Comparison of ENCODE assay signal across 22 mouse cellular contexts in the genomic region with DNA sequence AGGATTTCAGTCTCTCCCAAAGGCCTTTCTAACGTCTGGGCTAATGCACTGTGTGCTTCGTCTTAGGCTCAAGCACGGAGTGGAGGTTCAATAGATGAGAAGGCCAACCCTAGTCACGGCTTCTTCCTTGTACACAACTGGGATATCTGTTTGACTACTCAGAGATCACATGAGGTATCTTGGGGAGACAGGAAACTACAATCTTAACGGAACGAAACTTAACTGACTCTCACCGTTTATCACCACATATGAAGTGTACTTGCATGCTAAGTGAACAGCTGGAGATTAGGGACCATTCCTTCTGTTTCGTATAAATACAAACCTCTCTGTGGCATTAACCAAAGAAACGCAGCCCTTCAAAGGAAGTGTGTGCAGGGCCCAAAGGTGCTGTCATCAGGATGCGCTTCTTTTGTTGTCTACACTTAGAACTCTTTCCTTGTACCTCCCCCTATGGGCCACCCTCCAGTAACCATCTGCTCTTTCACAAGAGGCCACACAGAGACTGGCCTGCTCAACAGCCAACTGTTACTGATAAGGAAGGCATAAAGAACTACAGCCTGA. TPM values are rescaled to one million over a fixed set of nuclear protein-coding genes. Genes with fewer than 3 reads are reported as not detected.
DNase-seq lines count a peak whose midpoint lies in the region; ATAC-seq and TF ChIP-seq lines count a peak whose summit lies in the region.
"Had no signal": no experiment of that assay in that cellular context is flagged by ENCODE, and none has a peak within 500 bp of the region (broad histone marks: within the 10 kb centered on the region; RNA-seq: fewer than 3 reads in every experiment).

No protein-coding gene starts in this region.

- DNase-seq in cerebellum, postnatal 10 days: peak; percentile 17 to 45
- DNase-seq in cerebellum, postnatal 36 days: no peak
- DNase-seq in hindbrain, postnatal 0 days (ENCODE audit: low spot score): peak; percentile 4
- DNase-seq in hindbrain, embryonic 14.5 days (ENCODE audit: low spot score): no peak
- DNase-seq in 416B (ENCODE audit: low read depth): peak; percentile 71
- DNase-seq in liver, embryonic 11.5 days (ENCODE audit: low spot score): no peak
- DNase-seq in left cerebral cortex, postnatal 10 days (ENCODE audit: extremely low spot score in 1 of 2, low spot score in 2 of 2): no peak
- DNase-seq: adrenal gland, postnatal 25 days; cerebellum, adult 2 months; forebrain, postnatal 0 days; kidney, adult 18-20 months; kidney, postnatal 25 days; thymus, postnatal 25 days had no signal

- no peak for ATAC-seq in hindbrain, postnatal 0 days
- ATAC-seq in hindbrain, embryonic 14.5 days (ENCODE audit: low FRiP score): no peak
- peak; percentile 65; the same call in 1 of the 2 replicates for ATAC-seq in liver, embryonic 11.5 days (replicated peaks; ENCODE audit: low FRiP score)
- ATAC-seq in monocyte, adult 5-6 weeks (replicated peaks; ENCODE audit: insufficient number of reproducible peaks, low FRiP score, low TSS enrichment, poor library complexity, severe bottlenecking): no peak
- ATAC-seq: activated CD4-positive, CD25-positive, alpha-beta regulatory T cell, adult 4 months; forebrain, postnatal 0 days had no signal

- no peak overlapping the region for H3K9ac ChIP-seq in hindbrain, postnatal 0 days (replicated peaks; ENCODE audit: low read length)
- H3K9ac ChIP-seq in hindbrain, embryonic 14.5 days: no peak overlapping the region
- no peak overlapping the region for H3K9ac ChIP-seq in liver, embryonic 11.5 days (ENCODE audit: low read depth, low read length)
- H3K9ac ChIP-seq: embryonic facial prominence, embryonic 13.5 days; forebrain, postnatal 0 days; heart, embryonic 15.5 days; hindbrain, embryonic 13.5 days; limb, embryonic 13.5 days; lung, embryonic 15.5 days had no signal

- no peak overlapping the region for H3K4me3 ChIP-seq in hindbrain, postnatal 0 days (ENCODE audit: low read length)
- H3K4me3 ChIP-seq in hindbrain, embryonic 14.5 days (replicated peaks; ENCODE audit: low read length): no peak overlapping the region
- no peak overlapping the region for H3K4me3 ChIP-seq in liver, embryonic 11.5 days (ENCODE audit: low read depth, low read length)
- H3K4me3 ChIP-seq: embryonic facial prominence, embryonic 13.5 days; heart, embryonic 15.5 days; hindbrain, embryonic 13.5 days; left cerebral cortex, adult 2 months; limb, embryonic 13.5 days; lung, embryonic 15.5 days; megakaryocyte, embryonic 14.5 days had no signal

- no peak overlapping the region for H3K27ac ChIP-seq in hindbrain, postnatal 0 days
- no peak overlapping the region for H3K27ac ChIP-seq in hindbrain, embryonic 14.5 days
- no peak overlapping the region for H3K27ac ChIP-seq in liver, embryonic 11.5 days (ENCODE audit: low read depth, low read length)
- H3K27ac ChIP-seq: embryonic facial prominence, embryonic 13.5 days; heart, embryonic 15.5 days; hindbrain, embryonic 13.5 days; left cerebral cortex, adult 2 months; limb, embryonic 13.5 days; lung, embryonic 15.5 days had no signal

- H3K27me3 ChIP-seq in hindbrain, postnatal 0 days (ENCODE audit: insufficient read depth, low read length): no peaks in the 10 kb centered on the region
- no peaks in the 10 kb centered on the region for H3K27me3 ChIP-seq in hindbrain, embryonic 14.5 days (ENCODE audit: control insufficient read depth, insufficient read depth, low read length)
- H3K27me3 ChIP-seq in liver, embryonic 11.5 days (replicated peaks; ENCODE audit: control insufficient read depth, insufficient read depth, low read length): no peaks in the 10 kb centered on the region; the same call in 1 of the 2 replicates
- H3K27me3 ChIP-seq: embryonic facial prominence, embryonic 13.5 days; heart, embryonic 15.5 days; hindbrain, embryonic 13.5 days; limb, embryonic 13.5 days; lung, embryonic 15.5 days had no signal

- TF ChIP-seq CTCF in hindbrain, postnatal 0 days (IDR thresholded peaks at IDR 0.05; ENCODE audit: low read depth): no peak

- WGBS in hindbrain, postnatal 0 days: 51% methylated on average over 10 of the region's 10 CpGs
- WGBS in hindbrain, embryonic 14.5 days: 52% methylated on average over 10 of the region's 10 CpGs
- WGBS in liver, embryonic 11.5 days: 41% methylated on average over 10 of the region's 10 CpGs

- no peaks in the 10 kb centered on the region for H3K36me3 ChIP-seq in hindbrain, postnatal 0 days (ENCODE audit: insufficient read depth, low read length)
- no peaks in the 10 kb centered on the region for H3K36me3 ChIP-seq in hindbrain, embryonic 14.5 days (replicated peaks; ENCODE audit: control insufficient read depth, insufficient read depth)
- H3K36me3 ChIP-seq in liver, embryonic 11.5 days (ENCODE audit: control insufficient read depth, insufficient read depth, low read length): no peaks in the 10 kb centered on the region
- H3K36me3 ChIP-seq: embryonic facial prominence, embryonic 13.5 days; heart, embryonic 15.5 days; hindbrain, embryonic 13.5 days; limb, embryonic 13.5 days; lung, embryonic 15.5 days had no signal

- intact Hi-C loops in left cerebral cortex, postnatal 10 days (cut with DNase I): no loop called here

- H3K4me2 ChIP-seq in hindbrain, postnatal 0 days (ENCODE audit: low read depth, low read length): no peak overlapping the region
- H3K4me2 ChIP-seq in hindbrain, embryonic 14.5 days (replicated peaks): no peak overlapping the region
- no peak overlapping the region for H3K4me2 ChIP-seq in liver, embryonic 11.5 days
- H3K4me2 ChIP-seq: embryonic facial prominence, embryonic 13.5 days; heart, embryonic 15.5 days; hindbrain, embryonic 13.5 days; limb, embryonic 13.5 days; lung, embryonic 15.5 days had no signal

- no peaks in the 10 kb centered on the region for H3K9me3 ChIP-seq in hindbrain, postnatal 0 days (ENCODE audit: low read length)
- no peaks in the 10 kb centered on the region for H3K9me3 ChIP-seq in hindbrain, embryonic 14.5 days (ENCODE audit: control insufficient read depth, low read length)
- no peaks in the 10 kb centered on the region for H3K9me3 ChIP-seq in liver, embryonic 11.5 days (ENCODE audit: control insufficient read depth, low read length)
- H3K9me3 ChIP-seq: embryonic facial prominence, embryonic 13.5 days; heart, embryonic 15.5 days; hindbrain, embryonic 13.5 days; limb, embryonic 13.5 days; lung, embryonic 15.5 days; megakaryocyte, embryonic 14.5 days had no signal

- H3K4me1 ChIP-seq in hindbrain, postnatal 0 days (ENCODE audit: insufficient read depth, low read length): no peaks in the 10 kb centered on the region
- H3K4me1 ChIP-seq in hindbrain, embryonic 14.5 days (replicated peaks; ENCODE audit: control insufficient read depth, insufficient read depth, low read length): no peaks in the 10 kb centered on the region
- no peaks in the 10 kb centered on the region for H3K4me1 ChIP-seq in liver, embryonic 11.5 days (replicated peaks; ENCODE audit: control insufficient read depth, insufficient read depth, low read length)
- H3K4me1 ChIP-seq: embryonic facial prominence, embryonic 13.5 days; hindbrain, embryonic 13.5 days; limb, embryonic 13.5 days; lung, embryonic 15.5 days had no signal

RNA-seq across cellular contexts. Expression of gene Cdkn2b, which starts 55.8 kb away (rescaled TPM):
- total RNA-seq in hindbrain, postnatal 0 days (2014; rRNA removed): 3.4 and 5.7 TPM in 2 replicates
- 2.3 TPM in 2 replicates for polyA plus RNA-seq in hindbrain, postnatal 0 days (2015; fragmentation: Nextera tagmentation; extraction: Ambion mirVana)
- polyA plus RNA-seq in hindbrain, embryonic 14.5 days (2014; fragmentation: Nextera tagmentation; extraction: Ambion mirVana): 1.3 and 1.4 TPM in 2 replicates
- 0.30 and 0.71 TPM in 2 replicates for polyA plus RNA-seq in liver, embryonic 11.5 days (2014; fragmentation: Nextera tagmentation; extraction: Ambion mirVana)
- total RNA-seq in monocyte, adult 5-6 weeks (2017): 0.49 TPM in 1 of 3 replicates, not detected in the others
- 1 to 10 TPM; 2.6 to 2.9 TPM for total RNA-seq in left cerebral cortex, postnatal 10 days (2021)

Comparison
In these comparisons a context has a peak if more than half of its experiments do, and no peak if none do; other contexts are left out.
1. DNase-seq: peak in cerebellum, postnatal 10 days (2 of 2), hindbrain, postnatal 0 days (single experiment) and 416B (single experiment); none in cerebellum, postnatal 36 days (0 of 2), hindbrain, embryonic 14.5 days (single experiment), liver, embryonic 11.5 days (single experiment) and left cerebral cortex, postnatal 10 days (0 of 2).